In the genomic region with DNA sequence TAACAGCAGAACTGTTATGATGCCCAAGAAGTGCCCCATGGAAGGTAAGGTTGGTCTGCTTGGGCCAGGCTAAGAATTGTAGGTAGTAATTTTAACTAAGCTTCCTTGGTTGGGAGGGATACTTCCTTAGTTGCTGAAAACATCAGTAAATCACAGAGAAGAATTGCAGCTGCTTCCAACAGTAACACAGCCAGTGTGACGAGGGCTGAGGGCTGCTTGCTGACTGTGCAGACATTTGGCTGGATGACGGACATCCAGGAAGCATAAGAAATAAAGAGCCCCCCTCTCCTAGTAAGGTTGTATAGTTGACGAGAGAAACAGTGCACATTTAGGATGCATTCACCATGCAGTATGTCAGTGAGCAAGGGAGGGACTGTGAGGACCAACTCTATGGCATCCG, we compare ENCODE assay signal across 25 mouse cellular contexts.
A peak's percentile ranks its signal among the peaks of the same experiment; 100 is the strongest.
DNase-seq lines count a peak whose midpoint lies in the region; ATAC-seq and TF ChIP-seq lines count a peak whose summit lies in the region.
"Had no signal": no experiment of that assay in that cellular context is flagged by ENCODE, and none has a peak within 500 bp of the region (broad histone marks: within the 10 kb centered on the region; RNA-seq: fewer than 3 reads in every experiment).

No protein-coding gene starts in this region.

- no peak for TF ChIP-seq CTCF in kidney, postnatal 0 days (IDR thresholded peaks at IDR 0.05; ENCODE audit: low read depth)

- no peaks in the 10 kb centered on the region for H3K4me1 ChIP-seq in heart, embryonic 12.5 days (replicated peaks)
- no peaks in the 10 kb centered on the region for H3K4me1 ChIP-seq in kidney, embryonic 15.5 days
- H3K4me1 ChIP-seq in kidney, postnatal 0 days (replicated peaks; ENCODE audit: insufficient read depth, low read length), result no peaks in the 10 kb centered on the region
- H3K4me1 ChIP-seq: forebrain, embryonic 13.5 days had no signal

- H3K4me3 ChIP-seq in heart, embryonic 12.5 days, result no peak overlapping the region
- no peak overlapping the region for H3K4me3 ChIP-seq in kidney, embryonic 15.5 days (replicated peaks)
- no peak overlapping the region for H3K4me3 ChIP-seq in kidney, postnatal 0 days (replicated peaks; ENCODE audit: low read depth, low read length)
- H3K4me3 ChIP-seq: embryonic facial prominence, embryonic 10.5 days; embryonic facial prominence, embryonic 12.5 days; forebrain, embryonic 13.5 days had no signal

- peaks cover 7% of the 10 kb centered on the region; the same call in 1 of the 2 replicates for H3K36me3 ChIP-seq in heart, embryonic 12.5 days
- no peaks in the 10 kb centered on the region for H3K36me3 ChIP-seq in kidney, embryonic 15.5 days
- no peaks in the 10 kb centered on the region for H3K36me3 ChIP-seq in kidney, postnatal 0 days (ENCODE audit: insufficient read depth, low read length)
- H3K36me3 ChIP-seq: embryonic facial prominence, embryonic 10.5 days; embryonic facial prominence, embryonic 12.5 days; G1E had no signal

- H3K9me3 ChIP-seq in heart, embryonic 12.5 days (replicated peaks), result no peaks in the 10 kb centered on the region
- H3K9me3 ChIP-seq in kidney, embryonic 15.5 days (replicated peaks), result no peaks in the 10 kb centered on the region
- no peaks in the 10 kb centered on the region for H3K9me3 ChIP-seq in kidney, postnatal 0 days (replicated peaks; ENCODE audit: low read length)
- H3K9me3 ChIP-seq: embryonic facial prominence, embryonic 10.5 days; embryonic facial prominence, embryonic 12.5 days; forebrain, embryonic 13.5 days; G1E had no signal

- no peak for ATAC-seq in heart, embryonic 12.5 days (ENCODE audit: insufficient number of reproducible peaks, low FRiP score)
- ATAC-seq in kidney, embryonic 15.5 days (replicated peaks; ENCODE audit: low FRiP score), result peak; percentile 36; the same call in 1 of the 2 replicates
- no peak; the same call in 1 of the 2 replicates for ATAC-seq in kidney, postnatal 0 days (replicated peaks; ENCODE audit: low FRiP score, low read depth)
- ATAC-seq: activated CD4-positive, CD25-positive, alpha-beta regulatory T cell, adult 4 months; CD4-positive, CD25-positive, alpha-beta regulatory T cell, adult 4 months; forebrain, embryonic 13.5 days; Patski had no signal

- no peaks in the 10 kb centered on the region for H3K27me3 ChIP-seq in heart, embryonic 12.5 days (replicated peaks)
- no peaks in the 10 kb centered on the region for H3K27me3 ChIP-seq in kidney, embryonic 15.5 days
- no peaks in the 10 kb centered on the region for H3K27me3 ChIP-seq in kidney, postnatal 0 days (ENCODE audit: insufficient read depth, low read length)
- H3K27me3 ChIP-seq: CH12.LX; embryonic facial prominence, embryonic 12.5 days; forebrain, embryonic 13.5 days; Patski had no signal

- DNase-seq in heart, adult 11 months, result peak; percentile 53
- no peak for DNase-seq in kidney, adult 9 months
- peak; percentile 68 for DNase-seq in kidney, postnatal 0 days (ENCODE audit: low spot score)
- no peak for DNase-seq in kidney, postnatal 36 days
- DNase-seq in kidney, postnatal 14 days, result peak; percentile 35
- no peak for DNase-seq in kidney, adult 11 months
- DNase-seq: adrenal gland, adult 8-10 months; adrenal gland, postnatal 14 days; adrenal gland, postnatal 36 days; B cell, adult 2 months; cerebellum, adult 11-12 months; cerebellum, adult 2 months; cerebellum, adult 9-10 months; cerebellum, postnatal 10 days; cerebellum, postnatal 25 days had no signal

- WGBS in heart, embryonic 12.5 days, result 71% methylated on average over 4 of the region's 4 CpGs
- 52% methylated on average over 4 of the region's 4 CpGs for WGBS in kidney, embryonic 15.5 days
- WGBS in kidney, postnatal 0 days, result 56% methylated on average over 4 of the region's 4 CpGs

- H3K9ac ChIP-seq in heart, embryonic 12.5 days, result no peak overlapping the region
- H3K9ac ChIP-seq in kidney, embryonic 15.5 days, result no peak overlapping the region
- no peak overlapping the region for H3K9ac ChIP-seq in kidney, postnatal 0 days (ENCODE audit: low read depth, low read length)
- H3K9ac ChIP-seq: embryonic facial prominence, embryonic 12.5 days; forebrain, embryonic 13.5 days had no signal

- no peak overlapping the region for H3K27ac ChIP-seq in heart, embryonic 12.5 days (ENCODE audit: poor library complexity, severe bottlenecking)
- 0 out of 2 replicates have a peak overlapping the region, but pooled peaks have one; percentile 3 for H3K27ac ChIP-seq in kidney, embryonic 15.5 days
- no peak overlapping the region for H3K27ac ChIP-seq in kidney, postnatal 0 days
- H3K27ac ChIP-seq: embryonic facial prominence, embryonic 10.5 days; embryonic facial prominence, embryonic 12.5 days; forebrain, embryonic 13.5 days had no signal

- no peak overlapping the region for H3K4me2 ChIP-seq in heart, embryonic 12.5 days
- no peak overlapping the region for H3K4me2 ChIP-seq in kidney, embryonic 15.5 days
- H3K4me2 ChIP-seq in kidney, postnatal 0 days (ENCODE audit: low read length), result no peak overlapping the region
- H3K4me2 ChIP-seq: embryonic facial prominence, embryonic 12.5 days; forebrain, embryonic 13.5 days had no signal

Comparison
In these comparisons a context has a peak if more than half of its experiments do, and no peak if none do; other contexts are left out.
1. DNase-seq: peak in heart, adult 11 months (single experiment), kidney, postnatal 0 days (single experiment) and kidney, postnatal 14 days (single experiment); none in kidney, adult 9 months (single experiment), kidney, postnatal 36 days (0 of 2) and kidney, adult 11 months (single experiment).